Mouse (Mus musculus): ENCODE measurements around the gene Tnrc6b. TPM values are rescaled to one million over a fixed set of nuclear protein-coding genes. Genes with fewer than 3 reads are reported as not detected.

Tnrc6b gene
- total and polyA plus RNA-seq, 3 experiments = 7.8 to 13.9 (median 8.0) TPM

- Histone ChIP-seq H3K4me3 (ENCODE audit: control insufficient read depth in 1 of 2, insufficient read depth in 1 of 2, low read depth in 2 of 2, low read length in 2 of 2) (no peak overlapping the region), H3K36me3 (ENCODE audit: control insufficient read depth in 1 of 2, insufficient read depth in 2 of 2, low read length in 2 of 2) (no peaks in the 10 kb centered on the region), H3K9me3 (replicated peaks; ENCODE audit: insufficient read depth, low read length) (no peaks in the 10 kb centered on the region), H3K79me2 (ENCODE audit: control insufficient read depth, insufficient read depth, low read length, poor library complexity) (no peaks in the 10 kb centered on the region), H3K4me1 (ENCODE audit: control insufficient read depth in 1 of 2, insufficient read depth in 2 of 2, low read length in 2 of 2) (no peaks in the 10 kb centered on the region), H3K9ac (ENCODE audit: control insufficient read depth, low read depth, low read length, poor library complexity, severe bottlenecking) (no peak overlapping the region), H3K27ac (ENCODE audit: control insufficient read depth, low read depth, low read length) (no peak overlapping the region), H3K27me3 (ENCODE audit: control insufficient read depth in 1 of 2, insufficient read depth in 2 of 2, low read length in 2 of 2) (peaks cover 5 to 9% of the 10 kb centered on the region in 2 experiments)
- TF ChIP-seq SIN3A (IDR thresholded peaks at IDR 0.05; ENCODE audit: low read length) = no peak
- TF ChIP-seq MYB (IDR thresholded peaks at IDR 0.05; ENCODE audit: low read depth, low read length) = no peak
- no peak for TF ChIP-seq CHD1 (IDR thresholded peaks at IDR 0.05; ENCODE audit: low read depth, low read length)
- TF ChIP-seq MEF2A (IDR thresholded peaks at IDR 0.05; ENCODE audit: extremely low read depth, insufficient replicate concordance, low read depth, low read length, poor library complexity, severe bottlenecking) = no peak
- no peak for TF ChIP-seq USF1 (IDR thresholded peaks at IDR 0.05; ENCODE audit: low read depth, low read length)
- TF ChIP-seq TBP (IDR thresholded peaks at IDR 0.05; ENCODE audit: low read depth, low read length) = no peak
- no peak for TF ChIP-seq UBTF (IDR thresholded peaks at IDR 0.05; ENCODE audit: borderline replicate concordance, insufficient read depth, low read depth, low read length)
- no peak for TF ChIP-seq MAZ (IDR thresholded peaks at IDR 0.05; ENCODE audit: low read depth, low read length)
- TF ChIP-seq POLR2AphosphoS5 (IDR thresholded peaks at IDR 0.05; ENCODE audit: borderline replicate concordance, low read depth, low read length) = no peak
- TF ChIP-seq KAT2A (conservative IDR thresholded peaks at IDR 0.05; ENCODE audit: low read depth, low read length) = no peak
- TF ChIP-seq ETS1 (IDR thresholded peaks at IDR 0.05; ENCODE audit: low read depth, low read length) = no peak
- TF ChIP-seq MXI1 (IDR thresholded peaks at IDR 0.05; ENCODE audit: low read depth, low read length) = no peak
- TF ChIP-seq ZNF384 (IDR thresholded peaks at IDR 0.05; ENCODE audit: low read depth, low read length) = no peak
- no peak for TF ChIP-seq RAD21 (IDR thresholded peaks at IDR 0.05; ENCODE audit: low read depth, low read length)
- TF ChIP-seq NELFE (IDR thresholded peaks at IDR 0.05; ENCODE audit: low read depth, low read length) = no peak
- DNase-seq (ENCODE audit: low read depth, low spot score) = no peak
Observed at GRCm38 (mm10) chr15:80680347-80681030, 30.6 kb upstream of the Tnrc6b start.

DNA sequence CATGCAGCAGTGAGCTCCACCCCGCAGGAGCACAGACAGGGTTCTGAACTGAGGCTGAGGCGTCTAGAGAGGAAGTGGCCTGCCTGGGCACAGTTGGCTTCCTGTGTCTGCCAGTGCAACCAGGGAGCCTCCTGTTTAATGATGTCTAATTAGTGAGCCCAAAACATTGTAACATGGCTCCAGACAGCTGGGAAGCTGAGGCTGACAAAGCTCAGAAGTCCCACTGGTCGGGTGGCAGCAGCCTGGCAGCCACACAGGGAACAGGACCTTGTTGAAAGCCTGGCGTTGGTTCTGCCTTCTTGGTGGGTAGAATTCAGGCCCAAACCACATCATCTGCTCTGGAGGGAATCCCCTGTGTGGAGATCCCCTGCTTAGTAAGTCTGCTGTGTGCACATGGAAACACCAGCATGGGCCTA is 29.6 kb upstream of the Tnrc6b start:
- Histone ChIP-seq H3K79me2 (ENCODE audit: control insufficient read depth, insufficient read depth, low read length, poor library complexity) (no peaks in the 10 kb centered on the region), H3K36me3 (ENCODE audit: control insufficient read depth in 1 of 2, insufficient read depth in 2 of 2, low read length in 2 of 2) (no peaks in the 10 kb centered on the region), H3K27me3 (ENCODE audit: control insufficient read depth in 1 of 2, insufficient read depth in 2 of 2, low read length in 2 of 2) (peaks cover 5 to 12% of the 10 kb centered on the region in 2 experiments), H3K27ac (ENCODE audit: control insufficient read depth, low read depth, low read length) (no peak overlapping the region), H3K9ac (ENCODE audit: control insufficient read depth, low read depth, low read length, poor library complexity, severe bottlenecking) (no peak overlapping the region), H3K4me1 (ENCODE audit: control insufficient read depth in 1 of 2, insufficient read depth in 2 of 2, low read length in 2 of 2) (no peaks in the 10 kb centered on the region), H3K4me3 (ENCODE audit: control insufficient read depth in 1 of 2, insufficient read depth in 1 of 2, low read depth in 2 of 2, low read length in 2 of 2) (no peak overlapping the region), H3K9me3 (replicated peaks; ENCODE audit: insufficient read depth, low read length) (no peaks in the 10 kb centered on the region)
- TF ChIP-seq GATA1 (IDR thresholded peaks at IDR 0.05; ENCODE audit: low read depth, low read length) = no peak
- no peak for DNase-seq (ENCODE audit: low read depth, low spot score)

Measured in MEL (cell line).